Mouse (Mus musculus): ENCODE results near the gene Spon1.

- TF ChIP-seq ZNF384 (IDR thresholded peaks at IDR 0.05; ENCODE audit: low read depth, low read length) (no peak), CTCF (IDR thresholded peaks at IDR 0.05 in 2 of 3, conservative IDR thresholded peaks at IDR 0.05 in 1 of 3; ENCODE audit: control insufficient read depth in 1 of 3, insufficient read depth in 1 of 3, low read depth in 2 of 3, low read length in 3 of 3, poor library complexity in 1 of 3, severe bottlenecking in 1 of 3) (no peak), EP300 (IDR thresholded peaks at IDR 0.05; ENCODE audit: low read depth in 1 of 2, low read length in 2 of 2) (no peak), ETS1 (IDR thresholded peaks at IDR 0.05; ENCODE audit: low read depth, low read length) (no peak), CHD1 (IDR thresholded peaks at IDR 0.05; ENCODE audit: low read depth, low read length) (no peak), MAFK (IDR thresholded peaks at IDR 0.05; ENCODE audit: borderline replicate concordance, low read depth, low read length) (no peak), SIN3A (IDR thresholded peaks at IDR 0.05; ENCODE audit: low read length) (no peak), POLR2A (IDR thresholded peaks at IDR 0.05; ENCODE audit: control insufficient read depth in 1 of 2, insufficient read depth in 1 of 2, low read depth in 1 of 2, low read length in 2 of 2, poor library complexity in 1 of 2) (no peak), BHLHE40 (IDR thresholded peaks at IDR 0.05; ENCODE audit: borderline replicate concordance, low read depth, low read length) (no peak), USF2 (IDR thresholded peaks at IDR 0.05; ENCODE audit: borderline replicate concordance in 1 of 2, insufficient read depth in 1 of 2, low read depth in 1 of 2, low read length in 2 of 2) (no peak), SMC3 (IDR thresholded peaks at IDR 0.05; ENCODE audit: low read depth, low read length) (no peak), MYC (IDR thresholded peaks at IDR 0.05; ENCODE audit: low read depth, low read length) (no peak), ZKSCAN1 (IDR thresholded peaks at IDR 0.05; ENCODE audit: low read depth, low read length) (no peak), UBTF (IDR thresholded peaks at IDR 0.05; ENCODE audit: borderline replicate concordance, insufficient read depth, low read depth, low read length) (no peak)
Observed at GRCm38 (mm10) chr7:114041349-114041748, 275.6 kb downstream of the Spon1 start.

Measured in MEL (cell line).